Mouse (Mus musculus) E14TG2a.4 (cell line): ENCODE results near the gene Bglap.

Experiments
- CTCF ChIP-seq: conservative IDR thresholded peaks from 2 replicates; pipeline ENCODE4 v1.5.1; 2014; ENCODE audit warnings: low read length
- NANOG ChIP-seq: IDR thresholded peaks from 2 replicates; pipeline ENCODE4 v1.6.1; 2014; ENCODE audit warnings: borderline replicate concordance, low read length, mixed read lengths
- POU5F1 ChIP-seq: IDR thresholded peaks from 2 replicates; pipeline ENCODE4 v1.6.1; 2014; ENCODE audit warnings: low read length, borderline replicate concordance

DNA sequence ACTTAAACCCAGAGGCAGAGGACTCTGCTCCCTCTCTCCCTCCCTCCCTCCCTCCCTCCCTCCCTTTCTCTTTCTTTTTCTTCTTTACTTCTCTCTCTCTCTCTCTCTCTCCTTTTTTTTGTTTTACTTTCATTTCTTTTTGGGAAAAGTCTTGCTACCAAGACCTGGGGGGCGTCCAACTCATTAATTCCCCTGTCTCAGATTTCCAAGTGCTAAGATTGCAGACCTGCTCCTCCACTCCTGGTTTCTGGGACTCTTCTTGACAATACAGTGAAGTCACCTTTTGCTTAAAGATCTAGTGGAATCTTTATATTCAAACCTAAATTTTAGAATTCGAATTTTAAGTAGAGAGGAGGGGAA lies 41.0 kb upstream of the Bglap start:
- TF ChIP-seq CTCF (no peak), NANOG (no peak), POU5F1 (no peak)
